Mouse (Mus musculus) kidney, postnatal 36 days (tissue): ENCODE measurements around the gene Cox19.
A peak's percentile ranks its signal among the peaks of the same experiment; 100 is the strongest.
"Not testable (repeated sequence)": the region's sequence is repeated elsewhere in the genome, so short reads cannot be mapped to it uniquely, and the experiment has no call there.

Source experiments
- DNase-seq, 2 experiments: peaks; one replicate each; pipeline ENCODE4 v3.0.0; 2021 to 2022; ENCODE audit warnings: mixed read lengths in 2 of 2

Cox19 gene

DNA sequence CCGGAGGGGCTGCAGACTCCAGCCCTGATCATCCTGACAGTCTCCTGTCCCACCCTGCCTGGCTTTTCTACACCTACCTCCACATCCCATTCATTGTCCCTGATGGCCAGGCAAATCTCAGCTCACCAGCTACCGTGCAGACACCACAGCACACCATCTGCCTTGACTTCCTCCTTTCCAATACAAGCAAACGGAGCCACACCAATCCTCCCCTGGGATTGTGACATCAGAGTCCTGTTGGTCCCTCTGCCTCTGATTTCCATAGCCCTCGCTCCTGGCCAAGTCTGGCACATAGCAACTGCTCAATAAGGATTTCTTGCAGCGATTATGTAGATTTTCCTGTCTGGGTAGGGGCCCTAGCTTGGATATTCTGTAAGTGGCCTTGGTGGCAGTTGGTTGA lies at the start of gene Cox19:
Cox19 (minus strand) TSS at position 285 of the 400 bp plus-strand sequence.
- no peak for DNase-seq

DNA sequence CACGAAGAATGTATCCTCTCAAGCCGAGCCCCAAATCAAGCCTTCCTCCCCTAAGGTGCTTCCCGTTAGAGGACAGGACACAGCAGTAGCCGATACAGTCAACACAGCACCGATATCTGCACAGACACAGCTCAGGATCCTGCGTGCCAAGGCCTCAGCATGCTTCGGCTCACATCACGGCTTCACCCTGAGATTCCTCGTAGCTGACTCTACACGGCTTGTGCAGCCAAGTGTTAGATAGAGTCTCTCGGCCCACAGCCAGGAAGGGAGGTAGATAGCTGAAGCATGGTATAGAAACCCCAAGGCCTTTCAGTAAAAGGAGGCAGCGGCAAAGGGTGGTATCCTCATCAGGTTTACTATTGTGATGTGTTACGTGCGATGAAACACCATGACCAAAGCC lies 48.8 kb upstream of the Cox19 start:
- no peak for DNase-seq

DNA sequence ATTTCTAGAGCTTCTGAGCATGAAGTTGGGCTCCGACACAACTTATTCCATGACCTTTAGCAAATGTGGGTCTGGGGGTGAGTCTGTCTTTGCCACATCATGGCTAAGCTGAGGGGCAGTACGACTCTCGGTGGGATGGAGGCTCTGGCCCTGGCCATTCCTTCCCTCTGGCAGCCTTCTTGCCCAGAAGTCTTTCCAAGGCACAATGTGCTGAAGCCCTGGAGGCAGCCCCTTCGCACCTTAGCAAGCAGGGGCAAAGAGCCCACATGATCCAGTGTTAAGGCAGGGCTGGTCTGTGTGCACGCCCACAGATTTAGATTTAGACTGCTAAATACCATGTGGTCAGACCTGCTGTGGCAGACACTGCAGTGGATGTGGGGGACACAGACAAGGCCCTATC lies 47.6 kb upstream of the Cox19 start:
- no peak for DNase-seq

GRCm38 (mm10) chr5:139397959-139398753 lies 46.9 kb upstream of the Cox19 start:
- DNase-seq: peak; percentile 96 to 97

DNA sequence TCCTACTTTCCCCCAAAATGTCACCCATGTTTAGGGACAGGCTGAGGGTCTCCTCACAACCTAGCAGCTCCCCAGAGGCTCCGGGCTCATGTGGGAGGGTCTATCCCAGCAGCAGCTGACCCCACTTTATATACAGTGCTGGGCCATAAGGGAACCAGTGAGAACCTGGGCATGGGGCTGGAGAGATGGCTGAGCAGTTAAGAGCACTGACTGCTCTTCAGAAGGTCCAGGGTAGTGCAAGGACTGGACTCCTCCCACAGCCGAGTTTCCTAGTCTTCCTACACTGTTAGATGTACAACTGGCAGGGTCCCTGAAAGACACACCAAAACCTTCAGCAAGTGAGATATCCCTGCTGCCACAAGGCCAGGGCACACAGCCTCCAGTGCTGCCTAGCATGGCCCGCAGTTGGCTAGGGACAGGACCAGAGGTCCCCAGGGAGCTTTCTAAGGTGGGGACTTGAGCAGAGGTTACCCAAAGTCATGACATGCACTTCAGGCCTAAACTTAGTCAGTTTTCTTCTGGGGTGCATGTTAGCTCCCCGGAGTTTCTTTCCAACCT lies 46.2 kb upstream of the Cox19 start:
- DNase-seq: no peak

GRCm38 (mm10) chr5:139395528-139395927 lies 44.3 kb upstream of the Cox19 start:
- no peak for DNase-seq

DNA sequence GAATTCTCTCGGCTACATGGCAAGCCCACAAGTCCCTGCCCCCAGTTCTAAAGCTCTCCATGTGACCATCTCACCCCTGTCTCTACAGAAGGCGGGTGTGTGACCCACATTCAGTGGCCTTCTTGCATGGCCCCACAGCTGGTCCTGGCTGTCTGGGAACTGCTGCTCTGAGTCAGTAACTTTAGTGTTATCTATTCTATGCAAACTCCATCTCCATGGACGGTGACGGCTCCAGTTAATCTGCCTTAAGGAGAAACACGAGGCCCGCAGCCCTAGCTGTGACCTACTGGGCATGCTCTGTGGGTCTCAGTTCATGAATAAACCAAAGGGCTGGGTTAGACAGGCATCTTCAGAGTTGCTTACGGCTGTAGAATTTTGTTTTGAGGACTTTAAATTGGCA lies 43.2 kb upstream of the Cox19 start:
- peak in 1 of 2 experiments; percentile 33 for DNase-seq

DNA sequence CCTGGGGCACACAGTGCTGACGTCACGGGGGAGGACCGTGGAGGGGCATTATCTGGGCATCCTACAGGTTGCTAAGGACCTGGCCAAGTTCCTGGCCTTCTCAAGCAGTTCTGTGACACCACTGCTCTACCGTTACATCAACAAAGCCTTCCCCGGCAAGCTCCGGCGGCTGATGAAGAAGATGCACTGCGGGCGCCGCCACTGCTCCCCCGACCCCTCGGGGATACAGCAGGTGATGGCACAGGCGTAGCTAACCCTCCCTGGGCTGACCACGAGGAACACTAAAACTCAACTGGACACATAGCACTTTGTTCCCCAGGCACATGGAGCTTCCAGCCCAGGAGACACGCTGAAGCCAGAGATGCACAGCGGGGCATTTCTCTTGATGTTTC lies 42.0 kb upstream of the Cox19 start:
- no peak for DNase-seq

DNA sequence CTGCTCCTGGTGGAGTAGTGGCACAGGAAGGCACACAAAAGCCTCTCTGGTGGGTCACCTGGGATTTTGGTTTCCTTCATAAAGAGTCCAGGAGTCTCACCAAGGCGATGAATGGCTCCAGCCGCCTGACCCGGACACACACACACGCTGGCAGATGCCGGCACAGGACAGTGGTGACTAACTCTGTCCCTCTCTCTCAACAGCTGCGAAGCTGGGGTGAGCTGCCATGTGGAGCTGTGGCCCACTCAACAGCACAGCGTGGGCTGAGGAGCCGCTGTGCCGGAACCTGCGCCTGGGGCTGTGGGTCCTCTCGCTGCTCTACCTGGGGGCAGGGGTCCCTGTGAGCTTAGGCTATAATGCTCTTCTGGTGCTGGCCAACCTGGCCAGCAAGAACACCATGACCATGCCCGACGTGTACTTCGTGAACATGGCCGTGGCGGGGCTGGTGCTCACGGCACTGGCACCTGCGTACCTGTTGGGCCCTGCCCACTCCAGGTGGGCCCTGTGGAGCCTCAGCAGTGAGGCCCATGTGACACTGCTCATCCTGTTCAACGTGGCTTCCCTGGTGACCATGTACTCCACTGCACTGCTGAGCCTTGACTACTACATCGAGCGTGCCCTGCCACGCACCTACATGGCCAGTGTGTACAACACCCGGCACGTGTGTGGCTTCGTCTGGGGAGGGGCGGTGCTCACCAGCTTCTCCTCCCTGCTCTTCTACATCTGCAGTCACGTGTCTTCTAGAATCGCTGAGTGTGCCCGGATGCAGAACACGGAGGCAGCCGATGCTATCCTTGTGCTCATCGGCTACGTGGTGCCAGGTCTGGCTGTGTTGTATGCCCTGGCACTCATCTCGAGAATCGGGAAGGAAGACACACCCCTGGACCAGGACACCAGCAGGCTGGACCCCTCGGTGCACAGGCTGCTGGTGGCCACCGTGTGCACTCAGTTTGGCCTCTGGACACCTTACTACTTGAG lies 41.3 kb upstream of the Cox19 start:
- no peak for DNase-seq

DNA sequence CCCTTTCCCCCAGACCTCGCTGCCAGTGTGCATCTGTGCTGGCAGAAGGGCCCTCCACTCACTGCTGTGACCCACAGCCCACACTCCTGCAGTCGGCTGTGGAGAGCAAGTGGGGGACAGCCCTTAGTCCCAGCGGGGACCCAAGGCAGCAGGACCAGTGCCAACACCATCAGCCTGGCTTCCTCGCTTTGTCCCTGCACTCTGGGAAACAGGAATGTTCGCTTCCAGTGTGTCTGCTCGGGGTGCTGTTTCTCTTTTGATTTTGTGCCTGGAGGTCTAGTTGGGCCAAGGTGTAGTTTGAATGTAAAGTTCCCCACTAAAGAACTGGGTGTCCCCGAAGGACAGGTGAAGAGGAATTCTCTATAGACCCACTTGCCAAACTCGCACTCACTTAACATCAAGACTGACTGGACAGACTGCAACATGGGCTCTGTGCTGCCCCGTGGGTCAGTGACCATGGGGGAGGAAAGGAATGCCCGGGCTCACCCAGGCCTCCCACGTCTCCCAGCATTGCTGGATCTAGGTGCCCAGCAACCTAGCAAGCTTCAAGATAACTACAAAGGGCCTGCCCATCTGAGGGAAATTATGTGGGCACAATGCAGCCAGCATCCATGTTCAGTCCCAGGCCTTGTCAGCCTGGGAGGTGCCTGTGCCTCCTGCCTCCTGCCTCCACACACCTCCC lies 40.2 kb upstream of the Cox19 start:
- peak in 1 of 2 experiments; percentile 60 for DNase-seq

DNA sequence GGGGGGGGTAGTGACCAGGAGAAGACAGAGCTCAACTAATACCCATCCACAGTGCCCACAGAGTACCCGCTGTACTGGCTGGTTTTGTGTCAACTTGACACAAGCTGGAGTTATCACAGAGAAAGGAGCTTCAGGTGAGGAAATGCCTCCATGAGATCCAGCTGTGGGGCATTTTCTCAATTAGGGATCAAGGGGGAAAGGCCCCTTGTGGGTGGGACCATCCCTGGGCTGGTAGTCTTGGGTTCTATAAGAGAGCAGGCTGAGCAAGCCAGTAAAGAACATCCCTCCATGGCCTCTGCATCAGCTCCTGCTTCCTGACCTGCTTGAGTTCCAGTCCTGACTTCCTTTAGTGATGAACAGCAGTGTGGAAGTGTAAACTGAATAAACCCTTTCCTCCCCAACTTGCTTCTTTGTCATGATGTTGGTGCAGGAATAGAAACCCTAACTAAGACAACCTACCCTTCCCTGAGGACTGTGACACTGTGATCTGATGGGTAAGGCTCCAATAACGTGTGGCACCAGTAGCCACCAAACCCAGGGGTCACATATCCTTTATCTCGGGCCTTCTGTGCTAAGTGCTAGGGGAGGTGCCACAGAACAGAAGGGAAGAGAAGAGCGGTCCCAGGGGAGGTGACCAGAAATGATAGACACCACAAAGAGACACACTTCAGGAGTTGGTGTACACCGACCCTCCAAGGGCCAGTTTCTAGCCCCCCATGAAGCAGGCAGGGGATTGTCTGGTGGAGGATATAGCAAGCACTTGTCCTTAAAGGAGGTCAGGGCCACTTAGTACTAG lies 39.3 kb upstream of the Cox19 start:
- not testable (repeated sequence) for DNase-seq

GRCm38 (mm10) chr5:139389676-139390061 lies 38.5 kb upstream of the Cox19 start:
- peak; percentile 67 to 75 for DNase-seq

- no peak for DNase-seq
These were observed 37.8 kb upstream of the Cox19 start for GRCm38 (mm10) chr5:139388694-139389675.

DNA sequence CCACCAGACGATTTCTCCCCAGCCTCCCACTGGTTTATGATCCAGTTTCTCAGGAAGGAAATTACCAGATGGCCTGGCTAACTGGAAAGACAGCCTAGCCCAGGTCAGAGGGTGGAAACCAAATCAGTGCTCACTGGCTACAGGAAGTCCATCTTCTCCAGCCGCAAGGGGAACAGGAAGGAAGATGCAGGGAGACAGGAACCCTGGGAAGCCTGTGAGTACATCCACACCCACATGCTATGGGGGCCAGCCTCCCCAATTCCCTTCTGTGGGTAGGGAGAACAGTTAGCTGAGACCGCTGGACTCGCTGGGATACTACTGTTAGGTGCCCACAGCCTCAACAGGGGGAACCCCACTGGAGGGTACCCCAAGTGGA lies 37.0 kb upstream of the Cox19 start:
- DNase-seq: peak; percentile 48 to 71

GRCm38 (mm10) chr5:139387329-139388194 lies 36.3 kb upstream of the Cox19 start:
- DNase-seq: peak in 1 of 2 experiments; percentile 65

DNA sequence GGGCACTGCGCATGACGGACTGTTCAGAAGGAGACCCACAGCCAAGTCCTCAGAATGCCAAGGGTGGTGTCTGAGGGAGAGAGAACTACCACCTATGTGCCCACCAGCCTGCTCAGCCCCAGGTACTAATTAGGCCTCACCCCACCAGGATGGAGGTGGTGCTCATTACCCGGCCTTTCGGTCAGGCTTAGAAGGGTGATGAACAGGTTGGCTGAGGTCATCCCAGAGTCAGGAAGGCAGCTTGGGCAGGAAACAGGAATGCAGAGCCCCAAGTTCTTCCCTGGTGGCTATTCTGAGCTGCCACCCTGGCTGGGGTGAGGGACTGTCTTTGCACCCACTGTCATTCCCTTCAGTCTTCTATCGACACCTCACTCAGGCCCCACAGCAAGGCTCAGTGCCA lies 34.8 kb upstream of the Cox19 start:
- DNase-seq: no peak

GRCm38 (mm10) chr5:139384531-139384930 lies 33.3 kb upstream of the Cox19 start:
- peak; percentile 84 to 87 for DNase-seq

DNA sequence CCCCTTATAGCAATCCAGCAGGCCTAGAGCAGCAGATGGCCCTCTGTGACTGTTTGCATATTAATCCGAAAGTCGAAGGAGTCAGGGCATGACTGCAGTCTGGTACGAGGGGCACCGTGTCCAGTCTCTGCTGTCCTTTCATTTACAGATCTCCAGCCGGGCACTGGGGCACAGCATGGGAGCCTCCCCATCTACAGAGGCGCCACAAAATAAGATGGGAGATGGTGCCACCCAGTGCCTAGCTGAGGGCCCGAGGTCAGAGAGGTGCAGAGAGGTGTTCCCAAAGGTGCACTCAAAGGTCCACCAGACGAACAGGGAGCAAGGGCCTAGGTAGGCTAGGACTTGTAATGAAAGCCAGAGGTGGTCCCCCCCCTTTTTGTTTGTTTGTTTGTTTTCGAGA lies 32.0 kb upstream of the Cox19 start:
- DNase-seq: no peak

DNA sequence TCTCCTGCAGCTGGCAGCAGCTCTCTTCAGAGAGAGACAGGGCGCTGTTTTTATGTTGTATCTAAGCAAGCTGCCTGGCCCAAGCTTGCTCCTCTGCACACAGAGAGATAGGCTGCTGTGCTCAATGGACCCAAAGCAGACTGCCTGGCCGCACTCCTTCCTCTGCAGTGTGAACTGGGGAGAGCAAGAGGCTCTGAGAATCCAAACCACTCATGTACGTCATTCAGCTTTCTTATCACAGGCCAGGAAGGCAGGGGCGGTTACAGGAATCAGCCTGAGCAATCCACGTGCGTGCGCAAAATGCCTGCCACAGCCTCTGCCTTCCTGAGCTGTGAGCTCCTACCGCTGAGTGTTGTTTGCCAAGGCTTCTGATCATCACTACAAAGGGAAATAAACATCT lies 31.5 kb upstream of the Cox19 start:
- DNase-seq: peak; percentile 68 to 81
